Mouse (Mus musculus): ENCODE data around the gene Fnbp4. TPM values are rescaled to one million over a fixed set of nuclear protein-coding genes. Genes with fewer than 3 reads are reported as not detected.

The Fnbp4 gene
- polyA plus RNA-seq, 1 experiment from 2014 or later = 82.2 TPM

GRCm38 (mm10) chr2:90739921-90740320 lies 5.2 kb upstream of the Fnbp4 start:
- Histone ChIP-seq H3K27ac (ENCODE audit: low read length) (no peak overlapping the region), H3K9ac (replicated peaks; ENCODE audit: low read length) (no peak overlapping the region), H3K36me3 (ENCODE audit: insufficient read depth, low read length) (peaks cover 23% of the 10 kb centered on the region), H3K4me2 (replicated peaks; ENCODE audit: low read depth, low read length) (no peak overlapping the region), H3K9me3 (ENCODE audit: low read length) (no peaks in the 10 kb centered on the region), H3K27me3 (ENCODE audit: insufficient read depth, low read length) (no peaks in the 10 kb centered on the region), H3K4me3 (ENCODE audit: low read length) (no peak overlapping the region), H3K4me1 (ENCODE audit: insufficient read depth, low read length) (no peaks in the 10 kb centered on the region)
- ATAC-seq (ENCODE audit: low FRiP score, low TSS enrichment) = no peak
- 89% methylated on average over 5 of the region's 5 CpGs for WGBS

GRCm38 (mm10) chr2:90744285-90745052 lies 701 bp upstream of the Fnbp4 start:
- Histone ChIP-seq H3K9me3 (ENCODE audit: low read length) (no peaks in the 10 kb centered on the region), H3K27me3 (ENCODE audit: insufficient read depth, low read length) (no peaks in the 10 kb centered on the region), H3K4me3 (ENCODE audit: low read length) (peak overlapping the region; percentile 95), H3K4me1 (ENCODE audit: insufficient read depth, low read length) (peaks cover 14% of the 10 kb centered on the region; the same call in 1 of the 2 replicates), H3K4me2 (replicated peaks; ENCODE audit: low read depth, low read length) (peak overlapping the region; percentile 54), H3K9ac (replicated peaks; ENCODE audit: low read length) (peak overlapping the region; percentile 46), H3K27ac (ENCODE audit: low read length) (peak overlapping the region; percentile 91), H3K36me3 (ENCODE audit: insufficient read depth, low read length) (peaks cover 13% of the 10 kb centered on the region)
- 66% methylated on average over 12 of the region's 12 CpGs for WGBS
- no peak for ATAC-seq (ENCODE audit: low FRiP score, low TSS enrichment)

GRCm38 (mm10) chr2:90745740-90746537 lies 769 bp downstream of the Fnbp4 start:
- Histone ChIP-seq H3K27me3 (ENCODE audit: insufficient read depth, low read length) (no peaks in the 10 kb centered on the region), H3K27ac (ENCODE audit: low read length) (peak overlapping the region; percentile 97), H3K4me2 (replicated peaks; ENCODE audit: low read depth, low read length) (peak overlapping the region; percentile 65), H3K36me3 (ENCODE audit: insufficient read depth, low read length) (peaks cover 17% of the 10 kb centered on the region), H3K9me3 (ENCODE audit: low read length) (no peaks in the 10 kb centered on the region), H3K4me3 (ENCODE audit: low read length) (peak overlapping the region; percentile 95), H3K9ac (replicated peaks; ENCODE audit: low read length) (peak overlapping the region; percentile 99), H3K4me1 (ENCODE audit: insufficient read depth, low read length) (peaks cover 14% of the 10 kb centered on the region; the same call in 1 of the 2 replicates)
- ATAC-seq (ENCODE audit: low FRiP score, low TSS enrichment) = peak; percentile 52
- under 1% methylated on average over 54 of the region's 54 CpGs for WGBS

GRCm38 (mm10) chr2:90746538-90746865 lies 1.3 kb downstream of the Fnbp4 start:
- H3K27ac ChIP-seq (ENCODE audit: low read length) = peak overlapping the region; percentile 97; the same call in 1 of the 2 replicates
- peak overlapping the region; percentile 99 for H3K9ac ChIP-seq (replicated peaks; ENCODE audit: low read length)
- no peaks in the 10 kb centered on the region for H3K27me3 ChIP-seq (ENCODE audit: insufficient read depth, low read length)
- no peaks in the 10 kb centered on the region for H3K9me3 ChIP-seq (ENCODE audit: low read length)
- H3K4me1 ChIP-seq (ENCODE audit: insufficient read depth, low read length) = peaks cover 14% of the 10 kb centered on the region; the same call in 1 of the 2 replicates
- H3K36me3 ChIP-seq (ENCODE audit: insufficient read depth, low read length) = peaks cover 23% of the 10 kb centered on the region
- peak overlapping the region; percentile 95 for H3K4me3 ChIP-seq (ENCODE audit: low read length)
- no peak for ATAC-seq (ENCODE audit: low FRiP score, low TSS enrichment)
- WGBS = 9% methylated on average over 4 of the region's 4 CpGs
- H3K4me2 ChIP-seq (replicated peaks; ENCODE audit: low read depth, low read length) = peak overlapping the region; percentile 65

GRCm38 (mm10) chr2:90747131-90747530 lies 2.0 kb downstream of the Fnbp4 start:
- Histone ChIP-seq H3K27ac (ENCODE audit: low read length) (no peak overlapping the region), H3K36me3 (ENCODE audit: insufficient read depth, low read length) (peaks cover 24% of the 10 kb centered on the region), H3K4me2 (replicated peaks; ENCODE audit: low read depth, low read length) (peak overlapping the region; percentile 65), H3K4me3 (ENCODE audit: low read length) (peak overlapping the region; percentile 95), H3K9ac (replicated peaks; ENCODE audit: low read length) (no peak overlapping the region), H3K9me3 (ENCODE audit: low read length) (no peaks in the 10 kb centered on the region), H3K27me3 (ENCODE audit: insufficient read depth, low read length) (no peaks in the 10 kb centered on the region), H3K4me1 (ENCODE audit: insufficient read depth, low read length) (peaks cover 14% of the 10 kb centered on the region; the same call in 1 of the 2 replicates)
- WGBS = 87% methylated on average over 10 of the region's 10 CpGs
- no peak for ATAC-seq (ENCODE audit: low FRiP score, low TSS enrichment)

- 79% methylated on average over 6 of the region's 6 CpGs for WGBS
- Histone ChIP-seq H3K4me3 (ENCODE audit: low read length) (no peak overlapping the region), H3K27me3 (ENCODE audit: insufficient read depth, low read length) (no peaks in the 10 kb centered on the region), H3K36me3 (ENCODE audit: insufficient read depth, low read length) (peaks cover 50% of the 10 kb centered on the region), H3K27ac (ENCODE audit: low read length) (no peak overlapping the region), H3K9me3 (ENCODE audit: low read length) (no peaks in the 10 kb centered on the region), H3K4me1 (ENCODE audit: insufficient read depth, low read length) (peaks cover 14% of the 10 kb centered on the region; the same call in 1 of the 2 replicates), H3K4me2 (replicated peaks; ENCODE audit: low read depth, low read length) (no peak overlapping the region), H3K9ac (replicated peaks; ENCODE audit: low read length) (no peak overlapping the region)
- no peak for ATAC-seq (ENCODE audit: low FRiP score, low TSS enrichment)
These were observed 4.7 kb downstream of the Fnbp4 start for GRCm38 (mm10) chr2:90749676-90750459.

GRCm38 (mm10) chr2:90753565-90753964 lies 8.4 kb downstream of the Fnbp4 start:
- H3K4me2 ChIP-seq (replicated peaks; ENCODE audit: low read depth, low read length) = no peak overlapping the region
- no peaks in the 10 kb centered on the region for H3K27me3 ChIP-seq (ENCODE audit: insufficient read depth, low read length)
- peaks cover 64% of the 10 kb centered on the region for H3K36me3 ChIP-seq (ENCODE audit: insufficient read depth, low read length)
- no peak overlapping the region for H3K4me3 ChIP-seq (ENCODE audit: low read length)
- 92% methylated on average over 2 of the region's 2 CpGs for WGBS
- no peaks in the 10 kb centered on the region for H3K9me3 ChIP-seq (ENCODE audit: low read length)
- H3K4me1 ChIP-seq (ENCODE audit: insufficient read depth, low read length) = peaks cover 4% of the 10 kb centered on the region; the same call in 1 of the 2 replicates
- H3K27ac ChIP-seq (ENCODE audit: low read length) = no peak overlapping the region
- ATAC-seq (ENCODE audit: low FRiP score, low TSS enrichment) = no peak
- H3K9ac ChIP-seq (replicated peaks; ENCODE audit: low read length) = no peak overlapping the region

GRCm38 (mm10) chr2:90754188-90754587 lies 9.0 kb downstream of the Fnbp4 start:
- 96% methylated on average over 3 of the region's 3 CpGs for WGBS
- Histone ChIP-seq H3K4me2 (replicated peaks; ENCODE audit: low read depth, low read length) (no peak overlapping the region), H3K27ac (ENCODE audit: low read length) (no peak overlapping the region), H3K27me3 (ENCODE audit: insufficient read depth, low read length) (no peaks in the 10 kb centered on the region), H3K4me3 (ENCODE audit: low read length) (no peak overlapping the region), H3K4me1 (ENCODE audit: insufficient read depth, low read length) (no peaks in the 10 kb centered on the region; the same call in 1 of the 2 replicates), H3K9me3 (ENCODE audit: low read length) (no peaks in the 10 kb centered on the region), H3K36me3 (ENCODE audit: insufficient read depth, low read length) (peaks cover 66% of the 10 kb centered on the region), H3K9ac (replicated peaks; ENCODE audit: low read length) (no peak overlapping the region)
- no peak for ATAC-seq (ENCODE audit: low FRiP score, low TSS enrichment)

GRCm38 (mm10) chr2:90765123-90765522 lies 20.0 kb downstream of the Fnbp4 start:
- Histone ChIP-seq H3K4me1 (ENCODE audit: insufficient read depth, low read length) (no peaks in the 10 kb centered on the region), H3K27me3 (ENCODE audit: insufficient read depth, low read length) (no peaks in the 10 kb centered on the region), H3K36me3 (ENCODE audit: insufficient read depth, low read length) (peaks cover 75% of the 10 kb centered on the region), H3K4me2 (replicated peaks; ENCODE audit: low read depth, low read length) (no peak overlapping the region), H3K9me3 (ENCODE audit: low read length) (no peaks in the 10 kb centered on the region), H3K27ac (ENCODE audit: low read length) (no peak overlapping the region), H3K4me3 (ENCODE audit: low read length) (no peak overlapping the region), H3K9ac (replicated peaks; ENCODE audit: low read length) (no peak overlapping the region)
- ATAC-seq (ENCODE audit: low FRiP score, low TSS enrichment) = no peak
- 88% methylated on average over 3 of the region's 3 CpGs for WGBS
